Mouse (Mus musculus): ENCODE measurements at regions not wholly inside any gene's neighbourhood (a gene's known extent, or its start where the extent isn't known, plus 50 kb on each side); places are given as distances from the start of the nearest gene placed in this dataset.
A peak's percentile ranks its signal among the peaks of the same experiment; 100 is the strongest.

DNA sequence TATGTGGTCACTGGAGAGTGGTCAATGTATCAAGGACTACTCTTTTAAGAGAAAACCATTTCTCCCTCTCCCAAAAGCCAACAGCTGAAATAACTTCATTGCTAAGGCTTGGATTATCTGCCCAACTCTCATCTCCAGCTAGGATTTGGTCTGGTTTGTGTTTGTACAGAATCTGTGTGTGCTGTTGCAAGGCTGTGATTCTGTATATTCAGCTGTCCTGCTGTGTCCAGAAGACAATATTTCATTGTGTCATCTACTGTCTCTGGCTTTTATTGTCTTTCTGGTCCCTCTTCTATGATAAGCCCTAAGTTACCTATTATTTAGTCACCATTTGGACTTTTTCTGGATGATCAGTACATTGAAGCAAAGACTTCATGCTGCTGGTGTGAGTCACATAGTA is 110.9 kb downstream of the Cenpc1 start:
- no peak for DNase-seq

DNA sequence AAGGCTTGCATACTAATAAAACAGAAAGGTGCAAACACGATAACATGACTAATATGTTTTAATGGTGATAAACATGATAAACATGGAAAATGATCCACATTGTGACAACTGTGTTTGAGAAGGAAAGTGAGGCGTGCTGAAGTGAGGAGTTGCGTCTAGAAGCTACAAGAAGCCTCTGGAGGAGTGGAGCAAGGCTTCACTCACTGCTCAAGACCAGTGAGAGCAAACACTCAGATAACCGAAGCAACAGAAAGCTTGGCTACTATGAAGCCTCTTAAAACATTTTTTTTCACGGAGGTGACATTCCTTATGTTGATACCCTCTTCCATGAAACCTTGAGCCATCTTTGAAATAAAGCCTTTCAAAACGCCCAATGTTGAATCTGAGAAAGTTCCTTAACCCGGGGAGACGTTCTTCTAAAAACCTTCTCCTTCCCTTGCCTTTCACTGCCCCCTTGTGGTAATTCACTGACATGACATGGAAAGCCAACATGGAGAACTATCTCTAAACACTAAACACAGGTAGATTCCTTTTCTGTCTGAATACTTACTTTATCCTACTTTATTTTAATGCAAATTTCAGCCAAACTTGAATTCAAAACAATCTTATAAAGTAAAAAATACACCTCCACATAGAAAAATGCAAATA is 128.6 kb downstream of the Cenpc1 start:
- peak in 1 of 2 experiments; percentile 10 for DNase-seq

DNA sequence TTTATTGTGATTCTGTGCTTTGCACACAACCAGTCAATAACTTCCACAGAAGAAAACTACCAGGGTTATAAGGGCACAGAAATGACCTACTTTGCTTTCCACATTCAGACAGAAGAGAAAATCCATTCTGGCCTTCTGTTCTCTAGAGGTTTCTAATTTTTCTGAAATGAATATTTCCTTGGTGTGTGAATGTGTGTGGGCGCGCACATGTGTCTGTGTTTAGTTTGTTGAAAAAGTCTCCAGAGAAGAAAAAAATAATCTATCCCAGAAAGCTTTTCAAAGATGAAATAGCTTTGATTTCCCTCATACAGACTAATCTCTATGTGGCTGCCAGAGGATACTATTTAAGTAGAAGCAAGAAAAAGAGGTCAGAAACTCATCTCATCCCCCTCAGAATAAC is 147.1 kb downstream of the Cenpc1 start:
- DNase-seq: no peak

DNA sequence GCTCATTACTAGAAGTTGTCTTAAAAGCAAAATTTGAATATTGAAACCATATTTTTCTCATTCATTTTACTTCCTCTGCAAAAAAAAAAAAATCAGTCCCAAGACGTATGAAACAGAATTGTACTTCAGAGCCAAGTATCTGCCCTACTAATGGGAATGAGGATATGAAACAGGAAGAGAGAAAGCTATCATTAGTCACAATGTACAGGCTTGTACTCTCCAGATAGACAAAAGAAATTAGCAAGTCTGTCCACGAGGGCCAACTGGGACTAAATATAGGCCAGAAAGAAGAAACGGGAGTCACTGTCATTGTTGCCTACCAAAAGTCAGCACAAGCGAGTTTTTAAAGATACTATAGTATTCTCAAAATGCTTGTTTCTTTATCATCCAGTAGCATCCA is 150.4 kb downstream of the Cenpc1 start:
- DNase-seq: peak in 1 of 2 experiments; percentile 12

DNA sequence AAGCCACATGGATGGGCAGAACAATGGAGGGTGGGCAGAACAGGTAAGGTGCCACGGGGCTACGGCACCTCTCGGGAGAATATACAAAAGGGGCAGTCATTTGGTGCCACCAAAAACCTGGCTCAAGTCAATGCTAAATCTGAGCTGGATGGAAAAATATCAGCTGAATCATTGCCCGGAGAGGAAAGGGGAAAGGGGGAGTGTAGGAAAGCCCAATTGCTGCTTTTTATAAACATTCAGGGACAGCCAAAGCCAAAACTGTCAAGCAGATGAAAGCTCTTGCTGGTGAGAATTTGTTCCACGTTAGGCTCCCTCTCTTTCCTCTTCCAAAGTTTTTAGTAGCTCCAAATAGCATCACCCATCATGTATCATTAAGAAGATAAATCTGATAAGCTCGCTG is 168.9 kb downstream of the Cenpc1 start:
- no peak for DNase-seq

DNA sequence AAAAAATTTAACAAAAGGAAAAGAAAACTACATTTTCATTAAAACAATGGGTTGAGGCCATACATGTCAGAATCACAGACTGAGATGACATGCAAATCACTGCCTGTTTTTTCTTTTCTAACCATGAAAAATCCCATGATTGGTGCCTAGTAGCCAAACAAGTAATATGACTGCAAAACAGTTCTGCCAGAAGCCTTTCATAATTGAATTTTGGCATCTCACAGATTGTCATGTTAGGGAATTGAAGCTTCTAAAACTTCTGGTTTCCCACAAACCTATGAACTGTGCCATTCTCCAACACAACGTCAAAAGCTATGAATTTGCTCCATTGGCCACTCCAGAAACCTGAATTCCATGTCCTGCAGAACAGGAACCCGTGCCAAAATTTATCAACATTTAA is 169.6 kb downstream of the Cenpc1 start:
- DNase-seq: no peak

DNA sequence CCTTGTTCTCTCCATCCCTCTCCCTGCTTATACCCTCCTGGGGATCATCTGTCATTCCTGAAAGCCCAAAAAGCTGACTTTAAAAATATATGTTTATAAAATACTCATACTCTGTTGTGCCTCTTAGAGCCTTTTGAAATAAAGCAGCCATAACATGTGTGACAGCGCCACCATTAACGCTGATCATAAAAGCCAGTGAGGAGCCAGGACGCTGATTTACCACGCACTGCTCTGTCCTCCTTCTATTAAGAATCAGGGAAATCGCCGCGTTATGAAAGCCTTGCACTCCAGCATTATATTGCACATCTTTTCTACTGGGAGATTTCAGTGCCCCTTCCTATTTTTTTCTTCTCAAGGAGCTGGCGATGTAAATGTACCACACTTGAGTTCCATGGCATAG is 195.1 kb downstream of the Cenpc1 start:
- DNase-seq: no peak

DNA sequence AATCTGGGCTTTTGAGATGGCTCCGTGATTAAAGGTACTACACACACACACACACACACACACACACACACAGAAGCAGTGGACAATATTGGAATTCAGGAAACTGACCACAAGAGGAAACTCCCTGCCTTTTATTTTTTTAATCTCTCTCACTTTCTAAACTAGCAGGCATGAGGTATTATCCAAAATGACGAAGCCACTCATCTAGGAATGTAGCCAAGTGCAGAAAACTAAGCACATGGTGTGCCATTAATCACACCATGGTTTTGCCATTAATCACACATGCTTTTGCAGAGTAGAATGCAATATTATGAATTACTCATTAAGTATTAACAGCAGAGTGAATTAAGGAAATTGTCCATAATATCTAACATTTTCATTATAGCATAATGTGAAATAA is 232.8 kb downstream of the Cenpc1 start:
- no peak for DNase-seq

DNA sequence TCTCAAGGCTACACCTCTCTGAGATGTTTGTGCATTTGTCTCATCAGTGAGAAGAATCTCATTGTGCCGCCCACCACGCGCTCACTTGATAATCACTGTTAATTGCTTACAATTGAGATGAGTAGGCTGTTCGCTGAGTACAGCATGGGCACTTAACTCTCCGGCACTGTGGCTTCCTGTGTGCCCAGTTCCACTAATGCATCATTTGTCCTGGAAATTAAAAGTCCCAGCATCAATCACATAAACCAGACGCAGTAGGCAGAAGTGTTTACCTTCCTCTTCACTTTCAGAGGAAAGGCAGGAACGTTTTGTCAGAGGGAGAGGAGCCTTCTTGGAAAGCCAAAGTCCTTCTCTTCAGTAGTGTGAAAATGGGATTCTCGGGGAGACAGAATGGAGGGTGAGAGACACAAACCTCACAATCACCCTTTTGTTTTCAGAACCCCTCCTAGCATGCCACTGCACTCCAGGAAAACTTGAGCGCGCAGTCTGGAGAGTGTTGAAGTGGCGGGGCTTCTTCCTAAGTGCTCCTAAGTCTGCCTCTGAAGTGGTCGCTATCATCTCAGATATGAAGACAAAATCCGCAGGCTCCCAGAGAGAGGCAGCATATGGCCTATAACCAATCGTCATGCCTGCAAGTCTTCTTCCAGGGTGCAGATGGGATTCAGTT is 269.7 kb downstream of the Cenpc1 start:
- no peak for DNase-seq

DNA sequence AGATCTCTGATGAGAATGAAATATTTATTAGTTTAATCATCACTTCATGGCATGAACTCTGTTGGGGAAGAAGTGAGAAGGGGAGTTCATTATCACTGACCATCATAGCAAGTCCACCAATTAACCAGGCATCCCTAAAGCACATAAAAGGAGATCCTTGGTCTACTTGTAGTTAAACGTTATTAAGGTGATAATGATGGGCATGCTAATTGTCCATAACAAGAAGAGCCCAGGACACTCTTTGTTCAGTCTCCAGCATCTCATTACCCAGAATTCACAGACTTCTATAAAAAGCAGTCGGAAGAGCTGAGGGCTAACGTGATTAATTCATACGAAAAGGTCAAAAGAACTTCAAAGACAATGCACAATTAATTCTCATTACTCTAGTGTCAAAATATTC is 272.2 kb downstream of the Cenpc1 start:
- DNase-seq: no peak

DNA sequence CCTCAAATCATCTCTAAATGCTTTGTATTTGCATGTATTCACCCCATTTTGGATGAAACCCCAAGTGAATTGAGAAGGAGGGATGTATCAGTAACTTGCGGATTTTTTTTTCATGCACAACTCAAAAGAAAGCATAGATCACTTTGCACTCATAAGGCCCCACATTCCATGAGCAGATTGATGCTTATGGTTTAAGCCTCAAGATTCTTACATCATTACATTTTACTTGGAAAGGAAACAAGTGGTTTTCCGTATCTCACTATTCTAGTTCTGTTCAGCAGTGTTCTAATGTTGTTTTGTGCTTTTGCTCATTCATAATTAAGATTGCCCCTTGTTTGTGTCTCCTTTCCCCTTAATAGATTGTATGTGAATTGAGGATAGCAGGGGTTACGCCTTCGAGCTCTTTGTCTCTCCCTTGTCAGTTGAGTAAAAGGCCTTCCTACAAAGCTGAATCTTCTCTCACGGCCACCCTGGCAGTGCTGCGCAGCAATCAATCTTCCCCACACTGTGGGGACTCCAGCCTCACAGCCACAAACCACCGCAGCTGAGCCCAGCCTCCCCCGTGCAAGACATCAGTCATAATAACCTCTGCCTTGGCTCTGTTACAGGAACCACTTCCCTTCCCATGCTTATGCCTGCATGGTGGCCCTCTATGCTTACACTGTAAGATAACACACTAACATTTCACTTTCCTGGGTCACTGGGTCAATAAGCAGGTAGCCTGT is 284.5 kb downstream of the Cenpc1 start:
- DNase-seq: no peak

DNA sequence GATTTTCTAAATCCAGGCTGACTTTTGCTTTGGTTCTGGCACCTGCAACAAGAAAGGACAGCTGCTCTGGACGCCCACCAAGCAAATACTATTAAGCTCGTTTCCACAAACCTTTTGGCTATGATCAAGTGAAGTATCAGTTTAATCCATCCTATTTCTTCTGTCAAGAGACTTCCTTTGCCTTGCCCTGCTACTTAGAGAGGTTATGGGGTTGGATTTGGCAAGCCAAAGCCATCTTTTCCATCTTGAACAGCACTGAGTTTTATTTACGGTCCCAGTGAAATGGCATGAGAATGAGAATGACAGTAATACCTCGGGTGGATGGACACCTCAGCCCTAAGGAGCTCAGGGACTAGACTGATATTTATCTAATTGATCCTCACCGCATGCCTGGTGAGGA is 285.4 kb downstream of the Cenpc1 start:
- DNase-seq: no peak

DNA sequence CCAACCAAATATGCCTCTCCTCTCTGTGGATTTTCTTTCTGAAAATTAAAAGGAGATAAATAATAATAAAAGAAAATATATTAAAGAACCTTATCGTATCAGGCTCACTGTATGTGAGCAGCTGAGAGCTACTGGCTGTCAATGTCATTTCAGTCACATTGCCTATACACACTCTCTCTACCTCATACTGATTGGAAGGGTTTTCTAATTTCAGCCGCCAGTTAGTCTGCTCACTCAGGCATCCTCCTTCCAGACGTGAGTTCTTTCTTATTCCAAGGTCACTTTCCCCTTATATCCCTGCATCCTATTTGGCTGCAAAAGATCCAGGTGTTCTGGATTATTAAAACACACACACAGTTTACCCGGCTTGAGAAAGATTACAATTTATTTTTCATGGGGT is 286.2 kb downstream of the Cenpc1 start:
- DNase-seq: no peak

DNA sequence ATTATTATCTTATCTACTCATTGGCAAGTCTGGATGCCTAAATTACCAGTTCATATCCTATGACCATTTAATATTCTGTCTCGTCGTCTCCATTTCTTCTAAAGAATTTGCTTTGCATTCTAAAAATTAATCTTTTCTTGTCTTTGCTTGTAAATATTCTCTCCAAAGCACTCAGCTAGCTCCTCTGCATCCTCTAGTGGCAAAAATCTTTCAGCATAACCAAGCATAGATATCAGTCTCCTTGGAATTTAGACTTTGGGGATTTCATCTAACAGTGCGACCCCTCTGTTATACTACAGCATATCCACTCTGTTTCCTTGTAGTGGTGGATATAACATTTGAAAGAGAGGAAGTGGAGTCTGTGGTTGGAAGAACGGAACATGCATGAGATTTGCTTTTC is 292.7 kb downstream of the Cenpc1 start:
- no peak for DNase-seq

DNA sequence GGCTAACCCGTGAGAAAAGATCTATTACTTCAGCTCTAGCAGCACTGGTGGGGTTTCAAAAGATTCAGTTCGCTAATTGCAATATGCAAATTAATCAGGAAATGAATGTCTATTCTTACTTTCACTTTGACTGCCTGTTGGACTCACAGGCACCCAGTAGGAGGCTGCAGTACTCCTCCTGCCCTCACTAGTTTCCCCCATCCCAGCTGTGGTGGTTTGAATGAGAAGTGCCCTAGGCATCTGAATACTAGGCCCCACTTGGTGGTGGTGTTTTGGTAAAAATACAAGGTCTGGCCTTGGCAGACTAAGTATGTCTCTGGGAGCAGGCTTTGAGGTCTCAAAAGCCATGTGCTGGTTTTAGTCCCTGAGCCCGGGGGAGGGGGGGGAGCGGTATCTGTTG is 293.3 kb downstream of the Cenpc1 start:
- DNase-seq: no peak

DNA sequence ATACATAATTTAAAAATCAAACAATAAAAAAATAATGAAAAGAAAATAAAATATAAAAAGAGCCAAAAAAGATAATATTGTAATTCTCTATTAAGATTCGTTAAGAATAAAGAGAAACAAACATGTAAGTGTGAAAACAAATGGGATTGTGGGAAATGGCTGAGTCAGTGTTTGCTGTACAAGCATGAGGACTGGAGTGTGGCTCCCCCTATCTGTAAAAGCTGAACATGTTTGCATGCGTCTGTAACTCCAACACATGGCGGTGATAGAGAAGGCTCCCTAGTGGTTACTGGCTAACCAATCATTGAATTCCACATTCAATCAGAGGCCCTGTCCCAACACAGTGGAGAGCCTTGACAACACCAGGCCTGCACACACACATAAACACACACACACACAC is 298.2 kb downstream of the Cenpc1 start:
- no peak for DNase-seq

DNA sequence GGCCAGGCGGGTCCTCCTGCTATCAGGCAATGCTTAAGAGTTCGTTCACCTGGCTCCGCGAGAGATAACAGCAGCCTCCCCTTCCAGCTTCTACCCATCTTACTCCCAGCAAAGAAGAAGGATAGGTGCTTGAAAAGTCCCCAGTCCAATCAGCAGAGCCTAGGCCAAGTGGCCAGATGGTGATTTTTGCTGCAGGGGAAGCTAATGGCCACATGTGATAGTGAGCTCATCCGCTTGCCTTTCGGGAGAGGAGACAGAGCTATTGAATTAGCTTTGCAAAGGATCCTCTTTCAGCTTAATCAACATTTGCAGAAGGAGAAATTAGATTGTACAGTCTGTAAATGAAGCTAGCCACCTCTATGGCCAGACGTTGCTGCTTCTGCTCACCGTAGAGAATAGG is 308.7 kb downstream of the Cenpc1 start:
- DNase-seq: no peak

DNA sequence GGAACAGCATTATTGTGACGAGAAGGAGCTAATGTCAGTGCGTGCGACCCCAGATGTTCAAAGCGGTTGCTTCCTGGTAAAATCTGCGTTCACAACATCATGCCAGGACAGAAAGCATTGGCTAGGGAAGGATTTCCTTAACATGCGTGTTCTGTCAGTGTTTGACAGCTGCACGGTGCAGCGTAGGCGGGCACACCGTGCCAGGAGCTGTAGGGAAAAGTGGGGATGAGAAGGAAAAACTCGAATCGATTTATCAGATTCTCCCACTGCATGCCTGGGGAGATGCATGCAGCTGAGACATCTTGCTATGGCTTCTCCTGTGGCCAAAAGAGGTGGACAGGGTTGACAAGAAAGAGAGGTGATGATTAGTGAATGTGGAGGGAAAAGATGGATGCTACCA is 311.2 kb downstream of the Cenpc1 start:
- no peak for DNase-seq

DNA sequence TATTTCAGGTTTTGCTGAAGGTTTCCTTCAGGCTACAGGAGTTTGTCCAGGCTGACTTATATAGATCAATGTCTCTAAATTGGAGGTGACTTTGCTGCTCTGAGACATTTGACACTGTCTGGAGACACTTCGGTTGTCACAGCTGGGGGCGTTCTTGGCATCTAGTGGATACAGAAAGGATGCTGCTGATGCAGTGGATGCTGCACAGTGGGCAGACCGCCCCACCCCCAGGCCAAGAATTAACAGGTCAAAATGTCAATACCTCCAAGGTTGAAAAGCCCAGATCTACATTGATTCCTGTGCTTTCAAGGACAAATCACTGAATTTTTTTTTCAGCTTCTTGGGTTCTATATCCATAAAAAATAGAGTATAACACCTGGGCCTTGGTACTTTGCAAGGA is 312.3 kb downstream of the Cenpc1 start:
- no peak for DNase-seq

DNA sequence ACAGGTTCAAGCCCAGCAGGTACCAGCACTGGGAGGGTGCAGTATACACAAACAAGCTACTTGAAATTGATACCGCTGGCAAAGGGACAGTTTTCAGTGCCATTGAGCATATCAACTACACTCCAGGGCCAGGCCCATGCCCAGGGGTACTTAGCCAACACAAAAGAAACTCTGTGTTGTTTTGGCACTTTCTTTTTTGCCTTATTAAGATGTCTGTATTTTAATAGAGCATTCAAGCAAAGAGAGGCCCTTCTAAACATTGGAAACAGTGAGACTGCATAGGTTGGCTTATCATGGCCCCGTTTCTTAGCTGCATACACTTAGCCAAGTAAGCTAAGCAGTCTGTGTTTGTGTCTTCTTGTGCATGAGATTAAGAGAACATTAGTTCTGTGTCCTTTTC is 313.7 kb downstream of the Cenpc1 start:
- no peak for DNase-seq

DNA sequence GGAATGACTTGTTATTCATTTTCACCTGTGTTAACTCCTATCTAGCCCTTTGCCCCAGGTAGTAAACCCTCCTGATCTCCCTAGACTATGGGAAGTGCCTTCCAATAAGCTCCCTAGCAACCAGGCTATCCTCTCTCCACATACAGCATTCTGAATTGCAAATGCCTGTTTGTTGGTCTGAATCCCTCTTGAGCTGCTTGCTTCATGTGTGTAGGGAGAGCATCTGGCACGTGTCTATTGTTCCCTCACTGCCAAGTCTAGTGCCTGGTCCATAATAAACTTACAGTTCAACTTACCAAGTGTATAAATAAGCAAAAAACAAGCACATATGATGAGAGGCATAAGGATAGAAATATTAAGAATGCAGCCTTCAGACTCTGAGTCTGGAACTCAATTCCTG is 314.5 kb downstream of the Cenpc1 start:
- no peak for DNase-seq

DNA sequence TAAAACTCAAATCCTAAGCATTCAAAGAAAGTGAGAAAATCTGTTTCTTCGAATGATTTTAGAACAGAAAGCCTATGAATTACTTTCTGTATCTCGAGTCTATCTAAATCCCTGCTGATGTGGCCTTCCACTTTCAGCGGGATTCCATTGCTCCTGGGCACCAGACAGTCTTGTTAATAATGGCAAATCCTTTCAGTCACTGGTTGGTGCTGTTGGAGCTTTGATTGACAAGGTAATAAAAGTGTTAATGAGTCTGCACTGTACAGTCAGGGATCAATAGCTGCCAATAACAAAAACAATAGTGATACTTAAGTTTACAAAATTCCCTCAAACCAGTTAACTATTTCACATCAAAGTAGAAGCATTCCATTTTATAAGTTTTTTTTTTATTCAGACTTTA is 335.8 kb downstream of the Cenpc1 start:
- no peak for DNase-seq

DNA sequence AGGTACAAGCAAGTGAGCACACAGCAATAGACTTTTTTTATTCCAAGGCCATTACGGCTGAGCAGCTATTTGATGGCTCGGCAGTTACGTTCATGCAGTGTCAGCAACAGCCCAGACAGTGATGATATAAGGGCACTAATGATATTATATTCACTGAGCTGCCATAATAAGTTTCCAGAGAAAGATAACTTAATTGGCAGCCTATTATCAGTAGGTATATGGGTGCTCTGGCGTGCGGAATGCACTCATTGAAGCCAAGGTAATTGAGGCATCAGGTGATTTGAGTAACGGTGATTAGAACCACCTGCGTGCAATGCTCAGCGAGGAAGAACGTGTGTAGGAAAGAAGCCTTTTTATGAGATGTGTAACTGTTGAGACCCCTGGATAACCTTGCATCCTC is 358.0 kb downstream of the Cenpc1 start:
- no peak for DNase-seq

DNA sequence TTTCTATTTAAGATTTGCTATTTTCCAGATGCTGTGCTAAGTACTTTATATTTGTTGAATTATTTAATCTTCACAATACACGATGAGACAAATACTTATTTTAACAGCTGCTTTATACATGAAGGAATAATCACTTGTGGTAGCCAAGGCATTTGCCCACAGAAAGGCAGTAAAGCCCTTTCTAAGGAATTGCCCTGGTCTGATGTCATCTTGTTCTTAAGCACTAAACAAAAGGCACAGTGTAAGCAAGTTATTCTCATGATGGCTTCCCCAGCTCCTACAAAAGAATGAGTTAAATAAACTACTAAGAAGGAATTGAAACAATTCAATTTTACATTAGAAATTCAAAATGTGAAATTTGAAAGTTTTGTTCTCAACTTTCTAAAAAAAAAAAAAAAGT is 358.8 kb downstream of the Cenpc1 start:
- no peak for DNase-seq

All from heart, adult 18-20 months (tissue).